Mouse (Mus musculus): ENCODE measurements around the gene Med15. TPM values are rescaled to one million over a fixed set of nuclear protein-coding genes. Genes with fewer than 3 reads are reported as not detected.

The Med15 gene
- polyA plus RNA-seq, 1 experiment from 2014 or later: 48.0 TPM

Other genes starting within 250 kb of the Med15 start
- gene Aifm3, start 243.3 kb downstream of the Med15 start, polyA plus RNA-seq (2016; fragmentation: Nextera tagmentation; extraction: Ambion mirVana): 4.0 and 7.8 TPM in 2 replicates
- gene Lztr1, start 224.2 kb downstream of the Med15 start, polyA plus RNA-seq (2016; fragmentation: Nextera tagmentation; extraction: Ambion mirVana): 107 and 118 TPM in 2 replicates
- 53.1 and 61.2 TPM in 2 replicates for gene Thap7, start 201.8 kb downstream of the Med15 start, polyA plus RNA-seq (2016; fragmentation: Nextera tagmentation; extraction: Ambion mirVana)
- 0.27 and 0.40 TPM in 2 replicates for gene Lrrc74b, start 171.6 kb downstream of the Med15 start, polyA plus RNA-seq (2016; fragmentation: Nextera tagmentation; extraction: Ambion mirVana)
- 0.80 and 1.4 TPM in 2 replicates for gene P2rx6, start 171.0 kb downstream of the Med15 start, polyA plus RNA-seq (2016; fragmentation: Nextera tagmentation; extraction: Ambion mirVana)
- gene Slc7a4, start 149.7 kb downstream of the Med15 start, polyA plus RNA-seq (2016; fragmentation: Nextera tagmentation; extraction: Ambion mirVana): 4.5 and 5.6 TPM in 2 replicates
- 36.3 and 38.2 TPM in 2 replicates for gene Smpd4, start 113.5 kb downstream of the Med15 start, polyA plus RNA-seq (2016; fragmentation: Nextera tagmentation; extraction: Ambion mirVana)
- gene Ccdc74a, start 86.4 kb downstream of the Med15 start, polyA plus RNA-seq (2016; fragmentation: Nextera tagmentation; extraction: Ambion mirVana): 7.1 and 7.9 TPM in 2 replicates
- 52.8 and 57.9 TPM in 2 replicates for gene Klhl22, start 26.7 kb upstream of the Med15 start, polyA plus RNA-seq (2016; fragmentation: Nextera tagmentation; extraction: Ambion mirVana)
- gene Scarf2, start 64.4 kb upstream of the Med15 start, polyA plus RNA-seq (2016; fragmentation: Nextera tagmentation; extraction: Ambion mirVana): 10.1 and 12.1 TPM in 2 replicates
- 0.45 and 0.55 TPM in 2 replicates for gene B830017H08Rik, start 100.2 kb upstream of the Med15 start, polyA plus RNA-seq (2016; fragmentation: Nextera tagmentation; extraction: Ambion mirVana)
- gene Car15, start 105.5 kb upstream of the Med15 start, polyA plus RNA-seq (2016; fragmentation: Nextera tagmentation; extraction: Ambion mirVana): 4.4 and 5.8 TPM in 2 replicates
- gene Gm20518, start 158.8 kb upstream of the Med15 start, polyA plus RNA-seq (2016; fragmentation: Nextera tagmentation; extraction: Ambion mirVana): 0.55 and 0.67 TPM in 2 replicates
- 0.05 and 0.09 TPM in 2 replicates for gene Tssk1, start 161.3 kb upstream of the Med15 start, polyA plus RNA-seq (2016; fragmentation: Nextera tagmentation; extraction: Ambion mirVana)
- gene Dgcr2, start 165.7 kb upstream of the Med15 start, polyA plus RNA-seq (2016; fragmentation: Nextera tagmentation; extraction: Ambion mirVana): 105 and 108 TPM in 2 replicates
- not detected in 2 replicates for gene Tssk2, start 165.7 kb upstream of the Med15 start, polyA plus RNA-seq (2016; fragmentation: Nextera tagmentation; extraction: Ambion mirVana)
- gene Ess2, start 178.5 kb upstream of the Med15 start, polyA plus RNA-seq (2016; fragmentation: Nextera tagmentation; extraction: Ambion mirVana): 56.7 and 61.6 TPM in 2 replicates
- 0.26 and 0.52 TPM in 2 replicates for gene Gsc2, start 182.2 kb upstream of the Med15 start, polyA plus RNA-seq (2016; fragmentation: Nextera tagmentation; extraction: Ambion mirVana)
- gene Slc25a1, start 195.3 kb upstream of the Med15 start, polyA plus RNA-seq (2016; fragmentation: Nextera tagmentation; extraction: Ambion mirVana): 120 and 132 TPM in 2 replicates
- gene Vpreb2, start 247.5 kb upstream of the Med15 start, polyA plus RNA-seq (2016; fragmentation: Nextera tagmentation; extraction: Ambion mirVana): not detected in 2 replicates

Data from midbrain, embryonic 12.5 days (tissue).